Mouse (Mus musculus): ENCODE measurements at regions not wholly inside any gene's neighbourhood (a gene's known extent, or its start where the extent isn't known, plus 50 kb on each side); places are given as distances from the start of the nearest gene placed in this dataset.

- TF ChIP-seq TAL1 (IDR thresholded peaks at IDR 0.05; ENCODE audit: low read length) (no peak), MAZ (IDR thresholded peaks at IDR 0.05; ENCODE audit: low read depth, low read length) (no peak), ETS1 (IDR thresholded peaks at IDR 0.05; ENCODE audit: low read depth, low read length) (no peak), EP300 (IDR thresholded peaks at IDR 0.05; ENCODE audit: low read depth in 1 of 2, low read length in 2 of 2) (no peak), CTCF (IDR thresholded peaks at IDR 0.05 in 2 of 3, conservative IDR thresholded peaks at IDR 0.05 in 1 of 3; ENCODE audit: control insufficient read depth in 1 of 3, insufficient read depth in 1 of 3, low read depth in 2 of 3, low read length in 3 of 3, poor library complexity in 1 of 3, severe bottlenecking in 1 of 3) (no peak)
Observed at GRCm38 (mm10) chr17:92016373-92016772, 923.5 kb upstream of the Nrxn1 start.
